Mouse (Mus musculus): ENCODE measurements around the gene Mocs1.

Gene Mocs1

GRCm38 (mm10) chr17:49428239-49428688 is at the start of gene Mocs1:
Mocs1 (plus strand) TSS chr17:49428362.
- DNase-seq, result peak; percentile 97 to 98

- no peak for DNase-seq
These were observed 48.5 kb upstream of the Mocs1 start for GRCm38 (mm10) chr17:49379645-49380044.

- no peak for DNase-seq
These were observed 43.8 kb upstream of the Mocs1 start for GRCm38 (mm10) chr17:49384217-49384943.

GRCm38 (mm10) chr17:49387741-49388140 is 40.4 kb upstream of the Mocs1 start:
- no peak for DNase-seq

GRCm38 (mm10) chr17:49392751-49393150 is 35.4 kb upstream of the Mocs1 start:
- DNase-seq, result no peak

- DNase-seq, result peak in 1 of 2 experiments; percentile 51
These were observed 33.3 kb upstream of the Mocs1 start for GRCm38 (mm10) chr17:49394836-49395235.

GRCm38 (mm10) chr17:49399605-49400004 is 28.6 kb upstream of the Mocs1 start:
- no peak for DNase-seq

- DNase-seq, result peak; percentile 68 to 89
These were observed 28.0 kb upstream of the Mocs1 start for GRCm38 (mm10) chr17:49400130-49400529.

GRCm38 (mm10) chr17:49403151-49403550 is 25.0 kb upstream of the Mocs1 start:
- no peak for DNase-seq

- DNase-seq, result no peak
These were observed 22.2 kb upstream of the Mocs1 start for GRCm38 (mm10) chr17:49405927-49406326.

- DNase-seq, result no peak
These were observed 15.2 kb upstream of the Mocs1 start for GRCm38 (mm10) chr17:49412974-49413373.

- peak in 1 of 2 experiments; percentile 37 for DNase-seq
These were observed 14.6 kb upstream of the Mocs1 start for GRCm38 (mm10) chr17:49413554-49413953.

GRCm38 (mm10) chr17:49416228-49416627 is 11.9 kb upstream of the Mocs1 start:
- no peak for DNase-seq

- peak in 1 of 2 experiments; percentile 29 for DNase-seq
These were observed 8.3 kb upstream of the Mocs1 start for GRCm38 (mm10) chr17:49419813-49420212.

- no peak for DNase-seq
These were observed 5.7 kb upstream of the Mocs1 start for GRCm38 (mm10) chr17:49422286-49423066.

- DNase-seq, result no peak
These were observed 5.2 kb upstream of the Mocs1 start for GRCm38 (mm10) chr17:49423067-49423325.

GRCm38 (mm10) chr17:49423872-49424271 is 4.3 kb upstream of the Mocs1 start:
- no peak for DNase-seq

- peak in 1 of 2 experiments; percentile 34 for DNase-seq
These were observed 427 bp upstream of the Mocs1 start for GRCm38 (mm10) chr17:49427631-49428238.

GRCm38 (mm10) chr17:49428751-49429415 is 721 bp downstream of the Mocs1 start:
- DNase-seq, result peak; percentile 39 to 55

GRCm38 (mm10) chr17:49429471-49430129 is 1.4 kb downstream of the Mocs1 start:
- DNase-seq, result no peak

GRCm38 (mm10) chr17:49430136-49430535 is 2.0 kb downstream of the Mocs1 start:
- DNase-seq, result peak; percentile 27 to 40

- no peak for DNase-seq
These were observed 3.0 kb downstream of the Mocs1 start for GRCm38 (mm10) chr17:49431176-49431575.
